Mouse (Mus musculus) kidney, adult 18-20 months (tissue): ENCODE data around the gene Gm45618.
A peak's percentile ranks its signal among the peaks of the same experiment; 100 is the strongest.
"Not testable (repeated sequence)": the region's sequence is repeated elsewhere in the genome, so short reads cannot be mapped to it uniquely, and the experiment has no call there.

Experiments
- DNase-seq: peaks from one replicate; pipeline ENCODE4 v3.0.0; 2021

The Gm45618 gene

DNA sequence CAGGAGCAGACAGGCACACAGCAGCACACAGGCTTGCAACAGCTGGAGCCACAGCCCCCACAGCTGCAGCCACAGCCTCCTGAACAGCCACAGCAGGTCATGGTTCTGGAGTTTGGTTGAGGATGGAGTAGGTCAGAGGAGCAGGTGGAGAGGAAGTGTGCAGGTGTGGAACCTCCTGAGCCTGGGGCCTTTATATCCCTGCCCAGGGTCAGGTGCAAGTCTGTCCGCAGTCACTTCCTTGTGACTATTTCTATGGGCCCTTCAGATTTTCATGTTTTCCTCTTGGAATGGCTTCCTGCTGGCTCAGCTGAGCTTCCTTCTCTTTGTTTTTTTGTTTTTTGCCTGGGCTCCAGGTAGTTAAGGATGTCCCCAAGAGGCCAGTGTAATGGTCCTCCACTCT is at the start of gene Gm45618:
TSS of gene Gm45618 (minus strand) at position 101 of the 400 bp plus-strand sequence.
- DNase-seq, result not testable (repeated sequence)

DNA sequence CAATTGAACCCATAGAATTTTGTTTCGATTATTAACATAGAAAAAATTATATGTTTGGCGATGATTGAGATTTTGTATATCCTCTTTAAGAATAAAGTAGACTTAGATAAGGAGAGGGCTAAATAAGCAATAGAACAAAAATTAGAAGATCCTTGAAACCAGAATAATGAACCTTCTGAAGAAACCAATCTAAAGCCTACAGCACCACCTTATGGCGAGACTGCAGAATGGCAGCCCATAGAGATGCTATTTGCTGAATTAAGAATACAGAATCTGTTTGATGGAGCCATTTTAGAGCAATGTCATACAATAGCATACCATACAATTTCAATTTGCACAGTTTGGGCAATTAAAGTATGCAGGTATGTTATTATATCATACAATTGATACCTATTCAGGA is 49.3 kb upstream of the Gm45618 start:
- DNase-seq, result no peak

DNA sequence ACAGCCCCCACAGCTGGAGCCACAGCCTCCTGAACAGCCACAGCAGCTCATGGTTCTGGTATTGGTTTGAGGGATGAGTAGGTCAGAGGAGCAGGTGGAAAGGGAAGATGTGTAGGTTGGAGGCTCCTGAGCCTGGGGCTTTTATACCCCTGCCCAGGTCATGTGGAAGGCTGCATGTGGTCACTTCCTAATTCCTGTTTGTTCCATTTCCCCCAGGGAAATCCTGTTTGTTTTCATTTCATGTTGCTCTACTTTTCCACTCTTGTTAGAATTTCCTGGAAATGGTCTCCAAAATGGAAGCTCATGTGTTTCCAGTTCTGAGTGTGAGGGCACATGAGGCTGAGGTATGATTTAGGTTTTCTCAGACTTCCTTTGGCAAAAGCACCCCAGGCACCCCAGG is 45.1 kb upstream of the Gm45618 start, which contains the start of gene Gm4553:
TSS of gene Gm4553 (minus strand) at position 101 of the 400 bp plus-strand sequence.
- not testable (repeated sequence) for DNase-seq

DNA sequence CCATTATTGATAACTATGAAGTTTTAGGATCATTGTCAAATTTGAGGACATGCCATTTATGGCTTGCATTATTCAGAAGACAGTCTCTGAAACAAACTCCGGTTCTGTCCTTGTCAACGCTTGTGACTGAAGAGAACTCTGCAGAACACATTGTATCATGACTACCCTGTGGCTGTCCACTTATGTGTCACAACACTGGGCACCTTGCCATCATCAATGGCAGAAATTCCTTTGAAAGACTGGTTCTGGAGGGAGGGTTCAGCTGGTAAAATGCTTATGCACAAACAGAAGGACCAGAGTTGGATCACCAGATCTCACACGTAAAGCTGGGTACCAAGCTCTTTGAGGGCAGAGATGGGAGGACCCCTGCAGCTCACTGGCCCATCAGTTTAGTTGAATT is 38.8 kb upstream of the Gm45618 start:
- DNase-seq, result no peak

DNA sequence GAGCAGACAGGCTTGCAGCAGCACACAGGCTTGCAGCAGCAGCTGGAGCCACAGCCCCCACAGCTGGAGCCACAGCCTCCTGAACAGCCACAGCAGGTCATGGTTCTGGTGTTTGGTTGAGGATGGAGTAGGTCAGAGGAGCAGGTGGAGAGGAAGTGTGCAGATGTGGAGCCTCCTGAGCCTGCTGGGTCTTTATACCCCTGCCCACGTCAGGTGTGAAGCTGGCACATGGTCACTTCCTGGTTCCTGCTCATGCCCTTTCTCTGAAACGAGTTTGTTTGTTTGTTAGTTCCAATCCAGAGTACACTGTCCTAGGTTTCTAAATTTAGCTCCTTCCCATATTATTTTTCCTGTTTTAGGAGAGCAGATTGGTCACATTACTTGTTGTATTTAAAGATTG is 36.5 kb upstream of the Gm45618 start, which contains the start of gene Gm29735:
TSS of gene Gm29735 (minus strand) at position 101 of the 400 bp plus-strand sequence.
- DNase-seq, result not testable (repeated sequence)

DNA sequence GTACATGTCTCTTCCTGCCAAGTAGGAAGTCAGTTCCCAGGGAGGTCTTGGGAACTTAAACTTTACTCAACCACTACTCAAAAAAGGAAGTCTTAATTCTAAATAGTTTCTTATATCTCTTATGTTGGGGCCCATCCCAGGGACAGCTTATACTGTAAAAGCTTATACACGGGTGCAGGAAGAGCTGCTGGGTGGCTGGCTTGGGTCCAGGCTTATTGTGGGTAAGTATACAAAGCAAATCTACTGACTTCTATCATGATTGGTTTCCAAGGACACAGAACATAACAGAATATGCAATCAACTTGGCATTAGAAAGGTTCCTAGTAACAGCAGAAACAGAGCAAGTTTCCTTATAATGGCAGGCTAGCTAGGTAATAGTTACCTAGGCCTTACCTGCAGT is 34.8 kb upstream of the Gm45618 start:
- no peak for DNase-seq

DNA sequence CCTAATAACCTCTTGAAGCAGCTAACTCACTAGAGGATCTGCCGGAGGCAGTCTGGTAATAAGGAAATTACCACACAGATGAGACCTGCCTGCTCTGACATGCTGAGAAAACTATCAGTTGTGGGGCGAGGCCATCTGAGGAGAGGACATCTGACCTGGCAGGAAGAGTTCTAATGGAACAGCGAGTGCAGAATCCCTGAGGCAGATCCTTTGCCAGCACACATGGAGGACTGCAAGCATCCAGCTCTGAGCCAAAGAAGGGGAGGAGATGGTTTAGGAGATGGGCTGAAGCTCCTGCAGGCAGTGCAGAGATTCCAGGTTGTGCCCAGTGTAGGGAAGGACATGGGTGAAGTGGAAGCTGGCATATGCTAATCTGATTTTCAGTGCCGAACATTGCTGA is 31.7 kb upstream of the Gm45618 start:
- no peak for DNase-seq

DNA sequence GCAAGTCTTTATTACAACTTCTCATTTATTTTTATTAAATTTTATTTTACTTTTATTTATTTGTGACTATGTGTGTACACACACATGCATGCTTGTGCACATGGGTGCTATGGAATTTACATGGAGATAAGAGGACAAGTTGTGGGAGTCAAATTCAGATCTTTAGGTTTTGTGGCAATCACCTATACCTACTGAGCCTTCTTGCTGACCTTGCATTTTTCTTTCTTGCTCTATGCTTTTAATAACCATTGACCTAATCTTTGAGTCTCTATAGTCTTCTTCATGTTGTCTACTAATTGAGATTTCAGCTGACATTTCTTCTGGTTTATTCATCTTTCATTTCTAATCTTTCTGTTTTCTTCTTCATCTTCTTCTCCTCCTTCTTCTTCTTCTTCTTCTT is 28.1 kb upstream of the Gm45618 start:
- DNase-seq, result no peak

DNA sequence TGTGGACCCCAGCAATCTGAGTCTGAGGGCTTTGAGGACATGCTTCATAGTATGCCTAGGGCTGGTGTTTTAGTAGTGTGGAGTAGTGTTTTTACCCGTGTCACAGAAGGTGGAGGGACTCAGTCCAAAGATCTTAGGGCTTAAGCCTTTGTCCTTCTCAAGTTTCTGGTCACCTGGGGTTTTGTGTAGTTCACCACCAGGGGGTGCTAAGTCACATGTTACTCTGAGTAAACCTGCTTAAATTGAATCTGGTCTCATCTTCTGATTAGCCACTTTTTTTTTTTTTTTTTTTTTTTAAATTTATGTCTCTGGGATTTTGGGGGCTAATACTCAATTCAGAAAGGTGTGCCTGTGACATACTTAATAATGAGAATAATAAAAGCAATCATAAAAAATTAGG is 25.5 kb upstream of the Gm45618 start:
- peak; percentile 44 for DNase-seq

DNA sequence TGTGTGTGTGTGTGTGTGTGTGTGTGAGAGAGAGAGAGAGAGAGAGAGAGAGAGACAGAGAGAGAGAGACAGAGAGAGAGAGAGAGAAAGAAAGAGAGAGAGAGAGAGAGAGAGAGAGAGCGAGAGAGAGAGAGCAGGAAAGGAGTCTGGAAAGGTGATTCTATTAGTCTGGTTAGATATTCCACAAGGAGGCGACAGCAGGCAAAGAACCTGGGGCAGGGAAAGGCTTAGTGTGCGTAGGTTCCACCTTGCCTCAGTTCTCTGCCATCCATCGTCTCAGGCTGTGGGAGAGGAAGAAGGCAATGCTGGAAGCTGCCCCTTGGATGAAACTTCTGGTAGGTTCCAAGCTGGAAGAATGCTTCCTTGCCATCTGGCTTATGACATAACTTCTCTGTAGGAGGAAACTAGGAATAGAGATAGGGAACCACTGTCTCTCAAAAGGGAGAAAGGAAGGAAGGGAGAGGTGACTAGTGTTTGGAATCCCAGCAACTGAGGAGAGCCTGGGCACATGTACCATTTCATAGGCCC is 24.9 kb upstream of the Gm45618 start:
- DNase-seq, result no peak

DNA sequence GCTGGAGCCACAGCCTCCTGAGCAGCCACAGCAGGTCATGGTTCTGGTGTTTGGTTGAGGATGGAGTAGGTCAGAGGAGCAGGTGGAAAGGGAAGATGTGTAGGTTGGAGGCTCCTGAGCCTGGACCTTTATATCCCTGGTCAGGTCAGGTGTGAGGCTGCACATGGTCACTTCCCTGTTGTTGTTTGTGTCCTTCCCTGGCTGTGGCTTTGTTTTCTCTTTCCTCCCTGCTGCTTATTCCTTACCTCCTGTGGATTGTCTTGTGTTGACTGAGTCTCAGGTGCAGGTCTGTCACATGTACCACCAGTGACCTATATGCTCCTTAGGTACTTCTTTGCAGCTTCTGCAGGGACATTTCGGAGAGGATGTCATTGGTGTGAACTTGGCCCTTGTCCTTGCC is 24.0 kb upstream of the Gm45618 start, which contains the start of gene Gm45337:
TSS of gene Gm45337 (minus strand) at position 101 of the 400 bp plus-strand sequence.
- no peak for DNase-seq

DNA sequence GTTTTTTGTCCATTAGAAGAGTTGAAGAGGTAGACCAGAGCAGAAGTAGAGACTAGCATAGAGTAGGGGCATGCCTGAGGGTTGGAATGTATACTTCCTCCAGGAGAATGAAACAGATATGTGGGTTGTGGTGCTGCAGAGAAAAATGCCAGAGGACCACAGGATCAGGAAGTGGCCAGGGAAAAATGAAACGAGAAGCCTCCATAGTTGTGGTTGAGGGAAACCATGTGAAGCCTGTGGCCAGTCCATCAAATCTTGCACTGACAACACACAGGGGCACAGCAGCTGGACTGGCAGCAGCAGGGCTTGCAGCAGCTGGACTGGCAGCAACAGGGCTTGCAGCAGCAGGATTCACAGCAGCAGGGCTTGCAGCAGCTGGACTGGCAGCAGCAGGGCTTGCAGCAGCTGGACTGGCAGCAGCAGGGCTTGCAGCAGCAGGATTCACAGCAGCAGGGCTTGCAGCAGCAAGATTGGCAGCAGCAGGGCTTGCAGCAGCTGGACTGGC is 23.0 kb upstream of the Gm45618 start:
- not testable (repeated sequence) for DNase-seq

DNA sequence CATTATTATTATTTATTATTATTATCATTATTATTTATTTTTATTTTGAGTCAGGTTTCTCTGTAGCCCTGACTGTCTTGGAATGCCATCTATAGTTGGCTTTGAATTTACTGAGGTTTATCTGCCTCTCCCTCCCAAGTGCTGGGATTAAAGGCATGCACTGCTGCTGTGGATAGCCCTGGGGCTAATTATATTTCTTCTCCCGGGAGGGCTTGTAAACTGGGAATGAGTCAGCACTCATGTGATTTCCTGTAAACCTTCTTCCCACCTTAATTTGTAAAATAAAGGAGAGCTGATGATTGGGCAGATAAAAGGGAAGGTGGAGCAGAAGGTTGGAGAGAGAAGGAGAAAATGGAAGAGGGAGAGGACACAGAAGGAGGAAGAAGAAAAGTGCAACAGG is 20.2 kb upstream of the Gm45618 start:
- DNase-seq, result no peak

DNA sequence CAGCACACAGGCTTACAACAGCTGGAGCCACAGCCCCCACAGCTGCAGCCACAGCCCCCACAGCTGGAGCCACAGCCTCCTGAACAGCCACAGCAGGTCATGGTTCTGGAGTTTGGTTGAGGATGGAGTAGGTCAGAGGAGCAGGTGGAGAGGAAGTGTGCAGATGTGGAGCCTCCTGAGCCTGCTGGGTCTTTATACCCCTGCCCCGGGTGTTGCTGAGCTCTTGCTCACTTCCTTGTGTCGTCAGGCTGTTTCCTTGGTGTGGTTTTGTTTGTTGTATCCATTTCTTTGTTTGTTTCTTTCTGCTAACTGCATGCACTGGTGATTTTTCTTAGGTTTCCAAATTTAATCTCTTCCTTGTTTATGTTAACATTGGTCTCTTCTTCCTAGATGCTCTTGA is 15.4 kb upstream of the Gm45618 start, which contains the start of gene Gm39115:
TSS of gene Gm39115 (minus strand) at position 101 of the 400 bp plus-strand sequence.
- DNase-seq, result not testable (repeated sequence)

DNA sequence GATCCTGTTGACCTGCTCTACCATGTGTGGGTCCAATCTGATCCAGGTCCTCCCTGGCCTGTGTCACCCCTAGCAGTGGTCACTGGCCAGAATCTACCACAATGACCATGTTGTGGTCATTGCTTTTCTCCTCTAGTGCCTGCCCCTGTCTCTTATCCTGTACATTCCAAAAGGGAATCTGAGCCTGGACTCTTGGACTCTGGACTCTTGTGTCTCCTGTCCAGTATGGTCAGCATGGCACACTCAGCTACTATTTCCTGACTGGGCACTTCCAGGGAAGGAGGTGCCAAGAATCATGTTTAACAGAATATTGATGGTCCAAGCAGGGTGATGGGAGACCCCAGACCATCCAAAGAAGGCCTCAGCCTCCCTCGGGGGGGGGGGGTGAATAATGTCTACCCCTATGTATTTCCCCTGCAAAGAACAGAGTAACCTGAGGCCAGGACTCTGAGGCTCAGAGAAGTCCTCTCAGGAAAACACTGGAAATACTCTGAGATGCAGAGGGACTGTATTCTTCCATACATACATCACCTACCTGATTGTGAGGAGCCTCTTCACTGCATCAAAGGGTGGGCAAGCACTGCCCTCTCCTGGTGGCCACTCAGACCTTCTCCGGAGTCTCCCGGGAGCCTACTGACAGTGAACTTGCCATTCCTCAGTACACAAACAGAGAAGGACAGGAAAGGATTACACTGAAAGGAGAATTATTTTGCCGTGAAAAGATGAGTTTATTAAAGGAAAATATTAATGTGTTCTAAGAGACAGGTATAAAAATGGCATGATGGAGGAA is 13.9 kb upstream of the Gm45618 start:
- peak; percentile 38 for DNase-seq

DNA sequence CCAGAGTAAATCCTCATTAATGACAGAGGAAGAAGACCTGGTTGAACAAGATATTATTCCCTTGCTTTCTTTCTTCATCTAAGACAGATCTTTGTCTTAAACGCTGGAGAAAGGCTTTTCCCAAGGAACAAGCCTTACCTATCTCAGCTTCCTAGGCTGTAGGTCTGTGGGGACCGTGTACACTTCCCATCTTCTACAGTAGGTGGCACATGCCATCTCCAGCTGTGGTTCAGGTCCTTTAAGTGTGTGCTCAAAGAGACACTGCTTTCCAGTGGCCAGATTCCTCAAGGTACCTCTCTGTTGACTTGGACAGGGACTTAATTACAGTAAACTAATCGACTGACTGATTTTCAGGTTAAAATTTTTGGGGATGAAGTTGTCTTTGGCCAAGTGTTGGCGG is 8.3 kb upstream of the Gm45618 start:
- no peak for DNase-seq

DNA sequence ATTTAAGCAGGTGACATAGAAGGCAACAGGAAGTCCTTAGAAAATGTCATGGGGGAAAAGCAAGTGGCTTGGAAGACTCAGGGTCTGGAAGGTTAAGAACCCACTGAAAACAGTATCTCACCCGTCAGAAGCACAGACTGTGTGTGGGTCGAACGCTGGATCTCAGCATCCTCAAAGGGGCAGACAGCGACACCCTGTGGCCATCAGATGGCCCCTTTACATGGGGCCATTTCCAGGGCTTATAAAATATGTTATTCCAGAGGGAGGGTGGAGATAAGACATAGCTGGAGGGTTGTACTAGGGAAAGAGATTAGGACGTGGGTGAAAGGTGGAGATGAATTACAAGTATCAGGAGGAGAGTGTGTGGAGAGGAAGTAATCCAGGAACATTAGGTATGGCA is 897 bp downstream of the Gm45618 start:
- DNase-seq, result no peak

DNA sequence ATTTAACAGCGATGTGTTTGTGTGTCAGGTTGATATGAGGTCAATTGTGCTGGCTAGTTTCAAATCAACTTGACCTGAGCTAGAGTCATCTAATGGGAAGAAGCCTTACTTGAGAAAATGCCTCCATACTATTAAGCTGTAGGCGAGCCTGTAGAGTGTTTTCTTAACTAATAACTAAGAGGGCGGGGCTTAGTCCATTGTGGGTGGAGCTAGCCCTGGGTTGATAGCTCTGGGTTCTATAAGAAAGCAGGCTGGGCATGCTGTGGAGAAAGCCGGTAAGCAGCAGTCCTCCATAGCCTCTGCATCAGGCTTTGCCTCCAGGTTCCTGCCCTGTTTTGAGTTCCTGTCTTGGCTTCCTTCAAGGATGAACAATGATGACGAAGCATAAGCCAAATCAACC is 15.8 kb downstream of the Gm45618 start:
- DNase-seq, result no peak

DNA sequence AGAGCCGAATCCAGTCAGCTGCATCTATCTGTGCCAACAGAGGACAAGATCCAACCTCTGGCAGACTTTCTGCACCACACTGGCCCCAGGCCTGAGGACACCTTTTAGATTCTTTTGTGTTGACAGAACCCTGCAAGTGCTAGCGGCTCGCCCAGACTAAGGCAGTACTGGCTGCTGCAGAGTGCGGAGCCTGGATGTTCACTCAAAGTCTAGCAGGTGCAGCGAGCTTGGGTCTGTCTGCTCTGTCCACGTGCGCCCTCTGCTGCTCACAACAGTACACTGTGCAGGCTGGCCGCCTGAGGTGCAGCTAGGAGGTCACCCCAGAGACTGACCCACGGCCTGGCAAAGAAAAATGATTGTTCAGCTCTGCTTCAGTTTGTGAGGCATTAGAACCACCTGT is 22.8 kb downstream of the Gm45618 start:
- peak; percentile 84 for DNase-seq

DNA sequence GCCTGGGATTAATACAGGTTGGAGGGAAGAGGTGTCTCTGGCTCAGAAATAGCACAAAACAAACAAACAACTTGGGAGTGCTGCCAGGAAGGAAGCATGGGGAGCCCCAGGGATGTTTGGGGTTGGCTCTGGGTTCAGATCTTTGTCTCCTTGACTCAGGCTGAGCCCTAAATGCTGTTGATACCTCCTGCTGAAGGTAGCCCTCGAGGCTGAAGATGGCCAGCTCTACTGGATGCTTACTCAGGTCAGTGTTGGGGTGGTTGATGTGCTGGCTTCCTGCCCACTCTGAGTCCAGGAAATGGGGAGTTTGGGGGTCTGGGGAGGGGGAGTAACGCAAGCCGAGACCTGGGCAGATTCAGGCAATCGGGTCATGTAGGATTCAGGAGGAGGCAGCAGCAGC is 23.8 kb downstream of the Gm45618 start:
- no peak for DNase-seq

DNA sequence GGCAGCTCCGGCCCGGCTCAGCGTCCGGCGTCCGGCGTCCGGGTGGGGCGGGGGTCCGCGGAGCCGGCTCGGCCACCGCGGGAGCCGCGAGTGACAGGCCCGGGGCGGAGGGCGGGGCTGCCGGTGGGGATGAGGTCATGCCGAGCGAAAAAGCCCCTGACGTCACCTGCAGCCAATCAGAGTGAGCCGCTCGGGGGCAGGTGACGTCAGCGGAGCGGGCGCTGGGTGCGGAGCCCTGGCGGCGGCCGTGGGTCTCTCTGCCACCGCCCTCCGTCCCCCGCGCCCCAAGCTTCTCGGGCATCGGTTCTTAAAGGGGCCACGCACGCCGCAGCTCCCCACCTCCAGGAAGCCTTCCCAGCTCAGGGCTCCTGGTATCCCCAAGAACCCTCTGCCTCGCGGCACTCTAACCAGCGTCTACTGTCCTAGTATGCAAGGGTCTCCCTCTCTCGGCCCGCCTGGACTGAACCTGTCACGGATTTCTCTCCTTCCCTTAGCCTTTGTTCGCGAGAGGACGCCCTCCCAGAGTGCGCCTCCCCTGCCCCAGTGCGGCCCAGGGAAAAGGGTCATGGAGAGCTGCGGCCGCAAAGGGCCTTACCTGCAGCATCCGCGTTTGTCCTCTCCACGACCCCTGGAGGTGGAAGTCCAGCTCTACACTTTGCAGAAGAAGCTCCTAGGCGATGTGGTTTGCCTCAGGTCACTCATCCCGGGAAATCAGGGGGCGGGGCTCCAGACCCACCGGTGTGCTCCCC is 25.2 kb downstream of the Gm45618 start, which contains the start of gene Dusp8:
TSS of gene Dusp8 (minus strand) at position 661 of the 749 bp plus-strand sequence.
- DNase-seq, result peak; percentile 89

DNA sequence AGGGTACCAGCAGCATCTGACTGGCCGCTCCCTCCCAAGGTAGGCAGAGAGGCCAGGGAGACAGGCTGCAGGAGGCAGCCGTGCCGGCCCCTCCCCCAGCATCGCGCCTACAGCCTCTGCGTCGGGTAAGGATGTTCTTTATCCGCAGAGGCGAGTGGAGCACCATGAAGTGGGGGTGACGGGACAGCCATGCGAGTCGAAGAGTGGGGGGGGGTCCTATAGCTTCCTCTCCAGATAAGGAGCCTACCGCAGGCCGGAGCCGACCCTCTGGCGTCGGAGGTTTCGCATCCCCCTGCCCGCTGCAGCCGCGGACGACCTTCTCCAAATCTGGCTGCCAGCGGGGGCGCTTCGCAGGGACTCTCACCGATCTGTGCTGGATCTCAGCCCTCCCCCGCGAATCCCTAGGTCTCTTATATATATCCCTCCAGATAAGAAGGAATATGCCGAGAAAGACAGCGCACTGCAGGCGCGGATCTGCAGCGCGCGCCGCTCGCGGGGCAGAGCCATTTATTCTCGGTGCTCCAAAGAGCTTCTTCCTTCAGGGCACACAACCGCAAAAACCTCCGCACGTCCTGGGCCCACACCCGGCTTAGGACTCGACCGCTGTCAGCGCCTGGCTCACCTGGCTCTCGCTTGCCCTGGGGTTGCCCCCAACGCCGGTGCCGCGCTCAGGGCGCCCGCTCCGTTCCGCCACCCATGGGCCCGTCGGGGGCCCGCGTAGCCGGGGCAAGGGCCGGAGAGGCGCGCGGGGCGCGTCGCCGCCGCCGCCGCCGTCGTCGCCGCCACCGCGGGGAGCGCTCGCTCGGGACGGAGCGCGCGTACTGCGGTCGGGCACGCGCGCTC is 26.0 kb downstream of the Gm45618 start:
- DNase-seq, result peak; percentile 42
